Comparison of ENCODE assay signal across 9 mouse cellular contexts in genomic region chr4:59238641-59239311, GRCm38 (mm10). TPM values are rescaled to one million over a fixed set of nuclear protein-coding genes. Genes with fewer than 3 reads are reported as not detected.
DNase-seq lines count a peak whose midpoint lies in the region; ATAC-seq and TF ChIP-seq lines count a peak whose summit lies in the region.
"Had no signal": no experiment of that assay in that cellular context is flagged by ENCODE, and none has a peak within 500 bp of the region (broad histone marks: within the 10 kb centered on the region; RNA-seq: fewer than 3 reads in every experiment).

No protein-coding gene starts in this region.

- no peak overlapping the region for H3K9ac ChIP-seq in MEL (ENCODE audit: control insufficient read depth, low read depth, low read length, poor library complexity, severe bottlenecking)
- no peak overlapping the region for H3K9ac ChIP-seq in heart, embryonic 13.5 days
- H3K9ac ChIP-seq: embryonic facial prominence, embryonic 15.5 days had no signal

- peak in 1 of 2 experiments; percentile 8; a peak in 1 of 4 replicates for TF ChIP-seq EP300 in MEL (IDR thresholded peaks at IDR 0.05; ENCODE audit: low read depth in 1 of 2, low read length in 2 of 2)

- H3K4me3 ChIP-seq in layer of hippocampus, adult 2 months: no peak overlapping the region
- H3K4me3 ChIP-seq in MEL (ENCODE audit: control insufficient read depth in 1 of 2, insufficient read depth in 1 of 2, low read depth in 2 of 2, low read length in 2 of 2): no peak overlapping the region
- H3K4me3 ChIP-seq in heart, embryonic 13.5 days: no peak overlapping the region
- H3K4me3 ChIP-seq: embryonic facial prominence, embryonic 15.5 days had no signal

- no peak for TF ChIP-seq RAD21 in MEL (IDR thresholded peaks at IDR 0.05; ENCODE audit: low read depth, low read length)

- peak overlapping the region; percentile 19; the same call in 1 of the 2 replicates for H3K4me2 ChIP-seq in heart, embryonic 13.5 days
- H3K4me2 ChIP-seq: embryonic facial prominence, embryonic 15.5 days had no signal

- H3K79me2 ChIP-seq in MEL (ENCODE audit: control insufficient read depth, insufficient read depth, low read length, poor library complexity): no peaks in the 10 kb centered on the region

- peak overlapping the region; percentile 36; the same call in 1 of the 2 replicates for H3K27ac ChIP-seq in layer of hippocampus, adult 2 months
- H3K27ac ChIP-seq in MEL (ENCODE audit: control insufficient read depth, low read depth, low read length): peak overlapping the region; percentile 6; the same call in 1 of the 2 replicates
- H3K27ac ChIP-seq in heart, embryonic 13.5 days (replicated peaks): peak overlapping the region; percentile 58

- WGBS in heart, embryonic 13.5 days: 57% methylated on average over 9 of the region's 9 CpGs

- no peak for TF ChIP-seq POLR2A in MEL (IDR thresholded peaks at IDR 0.05; ENCODE audit: control insufficient read depth in 1 of 2, insufficient read depth in 1 of 2, low read depth in 1 of 2, low read length in 2 of 2, poor library complexity in 1 of 2)

- peaks cover 11 to 28% of the 10 kb centered on the region in 2 experiments for H3K4me1 ChIP-seq in MEL (ENCODE audit: control insufficient read depth in 1 of 2, insufficient read depth in 2 of 2, low read length in 2 of 2)
- peaks cover 15% of the 10 kb centered on the region; the same call in 1 of the 2 replicates for H3K4me1 ChIP-seq in heart, embryonic 13.5 days
- H3K4me1 ChIP-seq: embryonic facial prominence, embryonic 15.5 days had no signal

- peak in 1 of 2 experiments; percentile 4 for DNase-seq in layer of hippocampus, adult 2 months (ENCODE audit: low spot score in 2 of 2)
- no peak for DNase-seq in layer of hippocampus, postnatal 36 days
- peak; percentile 39 for DNase-seq in MEL (ENCODE audit: low read depth, low spot score)
- no peak for DNase-seq in ovary, postnatal 14 days (ENCODE audit: low spot score)
- no peak for DNase-seq in gastrocnemius, postnatal 4 days (ENCODE audit: low spot score in 2 of 2)
- no peak for DNase-seq in kidney, adult 18-20 months

- no peaks in the 10 kb centered on the region for H3K27me3 ChIP-seq in MEL (ENCODE audit: control insufficient read depth in 1 of 2, insufficient read depth in 2 of 2, low read length in 2 of 2)
- no peaks in the 10 kb centered on the region for H3K27me3 ChIP-seq in heart, embryonic 13.5 days (replicated peaks)
- H3K27me3 ChIP-seq: embryonic facial prominence, embryonic 15.5 days had no signal

- ATAC-seq in heart, embryonic 13.5 days (ENCODE audit: extremely low read depth, insufficient number of reproducible peaks, low FRiP score, low TSS enrichment): no peak
- peak; percentile 78 for ATAC-seq in megakaryocyte progenitor cell, adult 5-6 weeks (replicated peaks; ENCODE audit: poor library complexity)

- TF ChIP-seq CTCF in layer of hippocampus, adult 2 months (conservative IDR thresholded peaks at IDR 0.05): no peak
- TF ChIP-seq CTCF in MEL (IDR thresholded peaks at IDR 0.05 in 2 of 3, conservative IDR thresholded peaks at IDR 0.05 in 1 of 3; ENCODE audit: control insufficient read depth in 1 of 3, insufficient read depth in 1 of 3, low read depth in 2 of 3, low read length in 3 of 3, poor library complexity in 1 of 3, severe bottlenecking in 1 of 3): no peak

- peaks cover 0 to 28% of the 10 kb centered on the region in 2 experiments; a peak in 2 of 4 replicates for H3K36me3 ChIP-seq in MEL (ENCODE audit: control insufficient read depth in 1 of 2, insufficient read depth in 2 of 2, low read length in 2 of 2)
- no peaks in the 10 kb centered on the region for H3K36me3 ChIP-seq in heart, embryonic 13.5 days
- H3K36me3 ChIP-seq: embryonic facial prominence, embryonic 15.5 days had no signal

- H3K9me3 ChIP-seq in MEL (replicated peaks; ENCODE audit: insufficient read depth, low read length): no peaks in the 10 kb centered on the region
- no peaks in the 10 kb centered on the region for H3K9me3 ChIP-seq in heart, embryonic 13.5 days
- H3K9me3 ChIP-seq: embryonic facial prominence, embryonic 15.5 days had no signal

TF ChIP-seq in MEL, 35 proteins besides CTCF, POLR2A, EP300 and RAD21:
- TF ChIP-seq E2F4 (IDR thresholded peaks at IDR 0.05; ENCODE audit: borderline replicate concordance, low read depth, low read length): no peak
- TF ChIP-seq ZC3H11A (IDR thresholded peaks at IDR 0.05; ENCODE audit: low read depth, low read length): no peak
- TF ChIP-seq NRF1 (IDR thresholded peaks at IDR 0.05; ENCODE audit: insufficient read depth, low read depth, low read length, poor library complexity, severe bottlenecking): no peak
- no peak for TF ChIP-seq MEF2A (IDR thresholded peaks at IDR 0.05; ENCODE audit: extremely low read depth, insufficient replicate concordance, low read depth, low read length, poor library complexity, severe bottlenecking)
- TF ChIP-seq ELF1 (IDR thresholded peaks at IDR 0.05; ENCODE audit: low read depth, low read length): no peak

RNA-seq across cellular contexts. Expression of gene Ugcg, which starts 49.7 kb away (rescaled TPM):
- 10 to 100 TPM; 67.1 to 68.0 TPM for total RNA-seq in layer of hippocampus, adult 2 months (2021)
- total RNA-seq in layer of hippocampus, postnatal 36 days (2021): 10 to 100 TPM; 67.3 to 75.2 TPM
- total RNA-seq in MEL (2012; rRNA removed): 39.1 and 45.4 TPM in 2 replicates
- 10 to 100 TPM in 1 of 2 experiments, not detected in 1; 30.8 TPM for polyA plus RNA-seq in MEL (2012; ENCODE audit: insufficient read depth in 1 of 2, insufficient read length in 2 of 2, low read depth in 1 of 2, low replicate concordance in 2 of 2, missing spikeins in 1 of 2)
- polyA plus RNA-seq in heart, embryonic 13.5 days (2015; fragmentation: Nextera tagmentation; extraction: Ambion mirVana): 6.9 and 7.1 TPM in 2 replicates
- 65.5 and 90.4 TPM in 2 replicates for total RNA-seq in megakaryocyte progenitor cell, adult 5-6 weeks (2015)
- 37.4 and 62.2 TPM in 2 replicates for total RNA-seq in megakaryocyte progenitor cell, adult 5-6 weeks (2017)
- total RNA-seq in gastrocnemius, postnatal 4 days (2021): 10 to 100 TPM; 28.0 to 29.0 TPM

Comparison
In these comparisons a context has a peak if more than half of its experiments do, and no peak if none do; other contexts are left out.
1. H3K27ac ChIP-seq: peak in every context shown above with its lines; median percentile 58 in heart, embryonic 13.5 days; 36 in layer of hippocampus, adult 2 months; 6 in MEL.